Mouse (Mus musculus): ENCODE measurements around the gene Coa4.

- TF ChIP-seq CTCF (IDR thresholded peaks at IDR 0.05; ENCODE audit: low read depth): no peak
- no peak for TF ChIP-seq EP300 (IDR thresholded peaks at IDR 0.05; ENCODE audit: low read depth)
Measured at GRCm38 (mm10) chr7:100504740-100505487, 32.0 kb upstream of the Coa4 start.
